Mouse (Mus musculus) ES-E14 (cell line): ENCODE data around the gene Rad51b.

Source experiments
- CHD2 ChIP-seq: IDR thresholded peaks from 2 replicates; pipeline ENCODE4 v1.6.1; 2014; ENCODE audit warnings: mild to moderate bottlenecking, low read depth, low read length, inconsistent platforms
- HCFC1 ChIP-seq: IDR thresholded peaks from 2 replicates; pipeline ENCODE4 v1.6.1; 2012; ENCODE audit warnings: low read length, inconsistent platforms, borderline replicate concordance; ENCODE audit not compliant: insufficient read depth
- MAFK ChIP-seq: IDR thresholded peaks from 2 replicates; pipeline ENCODE4 v1.6.1; 2014; ENCODE audit warnings: mild to moderate bottlenecking, low read depth, low read length, inconsistent platforms; ENCODE audit not compliant: insufficient read depth
- ZC3H11A ChIP-seq: IDR thresholded peaks from 2 replicates; pipeline ENCODE4 v1.6.1; 2012; ENCODE audit warnings: low read depth, mild to moderate bottlenecking, inconsistent platforms, low read length, borderline replicate concordance
- ZNF384 ChIP-seq: IDR thresholded peaks from 2 replicates; pipeline ENCODE4 v1.6.1; 2012; ENCODE audit warnings: low read depth, low read length, inconsistent platforms

DNA sequence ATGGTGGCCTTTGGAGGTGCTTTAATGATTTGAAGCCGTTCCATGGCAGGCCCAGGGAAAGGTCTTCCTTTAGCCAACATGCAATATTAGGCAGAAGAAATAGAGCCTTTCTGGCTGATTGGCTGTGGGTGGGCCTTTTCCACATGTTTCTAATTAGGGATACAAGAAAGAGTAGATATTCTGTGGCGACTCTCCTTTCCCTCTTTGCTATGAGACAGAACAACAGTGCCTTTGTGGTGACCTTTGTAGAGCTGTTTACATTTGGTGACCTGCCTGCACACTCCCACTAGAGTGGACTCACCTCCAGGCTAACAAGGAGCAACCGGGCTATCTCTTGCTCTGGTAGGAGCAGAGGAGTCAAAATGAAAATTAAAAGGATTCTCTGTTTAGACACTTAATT is 386.3 kb downstream of the Rad51b start:
- TF ChIP-seq CHD2 (no peak), ZNF384 (no peak), MAFK (no peak), ZC3H11A (no peak), HCFC1 (no peak)
